Mouse (Mus musculus): ENCODE results near the gene Tmem189.

- TF ChIP-seq GATA1 (IDR thresholded peaks at IDR 0.05; ENCODE audit: low read length) (no peak), TAL1 (IDR thresholded peaks at IDR 0.05; ENCODE audit: low read length) (no peak)
Observed at GRCm38 (mm10) chr2:167706183-167706939, 16.7 kb upstream of the Tmem189 start.
